Mouse (Mus musculus) lung, embryonic 16.5 days (tissue): ENCODE measurements around the gene Hdac1. TPM values are rescaled to one million over a fixed set of nuclear protein-coding genes. Genes with fewer than 3 reads are reported as not detected.

ENCODE experiments used
- ATAC-seq: fragments of 200-750 bp; cut with Nextera tagmentation; 2 replicates; pipeline ENCODE4 v1.8.0; 2017; ENCODE audit warnings: low read depth, mild to moderate bottlenecking, moderate library complexity
- H3K27ac ChIP-seq: fragments of 300-500 bp; sonication (generic); 2 replicates; pipeline ENCODE4 v1.5.1; 2014; ENCODE audit warnings: mild to moderate bottlenecking, control low read depth, low read length
- H3K27me3 ChIP-seq: fragments of 300-500 bp; sonication (generic); 2 replicates; pipeline ENCODE4 v1.6.1; 2014; ENCODE audit warnings: low read depth, low read length, mixed read lengths; ENCODE audit not compliant: control insufficient read depth, insufficient read depth
- H3K36me3 ChIP-seq: fragments of 300-500 bp; sonication (generic); 2 replicates; pipeline ENCODE4 v1.6.1; 2014; ENCODE audit warnings: low read length; ENCODE audit not compliant: control insufficient read depth, insufficient read depth
- H3K4me1 ChIP-seq: fragments of 300-500 bp; sonication (generic); replicated peaks from 2 replicates; pipeline ENCODE4 v1.6.1; 2014; ENCODE audit warnings: low read length, mixed read lengths; ENCODE audit not compliant: control insufficient read depth, insufficient read depth
- H3K4me2 ChIP-seq: fragments of 300-500 bp; sonication (generic); 2 replicates; pipeline ENCODE4 v1.6.1; 2014; ENCODE audit warnings: low read depth, low read length, control low read depth
- H3K4me3 ChIP-seq: fragments of 300-500 bp; sonication (generic); 2 replicates; pipeline ENCODE4 v1.5.1; 2014; ENCODE audit warnings: mild to moderate bottlenecking, low read length, control low read depth
- H3K9ac ChIP-seq: fragments of 300-500 bp; sonication (generic); 2 replicates; pipeline ENCODE4 v1.6.1; 2014; ENCODE audit warnings: low read length, control low read depth
- H3K9me3 ChIP-seq: fragments of 300-500 bp; sonication (generic); 2 replicates; pipeline ENCODE4 v1.6.1; 2016; ENCODE audit warnings: low read length; ENCODE audit not compliant: control insufficient read depth
- WGBS: fragments of 180-500 bp; shearing (Covaris S2); extraction: QIAGEN DNeasy Blood & Tissue Kit; methylation state at CpG from one replicate; pipeline ENCODE4 v1.1.7; 2014; 5-methylcytosine and 5-hydroxymethylcytosine counted together
- polyA plus RNA-seq: library from polyadenylated mRNA; unstranded; fragments of >200 nt; fragmentation: Nextera tagmentation; extraction: Ambion mirVana; gene quantifications from 2 replicates; pipeline ENCODE4 v1.2.1, GENCODE M21; 2015

The Hdac1 gene
- polyA plus RNA-seq, 1 experiment from 2014 or later = 247 TPM

DNA sequence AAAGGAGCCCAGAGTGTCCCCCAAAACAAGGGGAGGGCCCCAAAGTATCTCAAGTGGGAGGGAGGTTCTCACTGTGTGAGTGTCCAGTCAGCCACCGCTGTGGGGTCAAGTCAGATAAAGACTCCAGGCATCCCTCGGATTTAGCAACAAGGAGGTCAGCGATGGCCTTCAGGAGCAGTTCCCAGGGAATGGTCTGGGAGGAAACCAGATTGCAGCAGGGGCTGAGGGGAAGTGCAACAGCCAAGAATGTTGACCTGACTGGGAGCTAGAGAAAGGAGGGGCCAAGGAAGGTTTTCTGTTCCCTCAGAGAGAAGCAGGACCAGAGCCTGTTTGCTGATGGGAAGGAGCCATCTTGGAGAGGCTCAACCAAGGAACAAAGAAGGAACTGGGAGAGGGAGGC lies 43.6 kb downstream of the Hdac1 start:
- Histone ChIP-seq H3K4me1 (peaks cover 35% of the 10 kb centered on the region), H3K27ac (no peak overlapping the region), H3K4me2 (no peak overlapping the region), H3K9me3 (no peaks in the 10 kb centered on the region), H3K27me3 (no peaks in the 10 kb centered on the region), H3K4me3 (no peak overlapping the region), H3K36me3 (no peaks in the 10 kb centered on the region), H3K9ac (no peak overlapping the region)
- 47% methylated on average over 3 of the region's 3 CpGs for WGBS
- no peak for ATAC-seq

DNA sequence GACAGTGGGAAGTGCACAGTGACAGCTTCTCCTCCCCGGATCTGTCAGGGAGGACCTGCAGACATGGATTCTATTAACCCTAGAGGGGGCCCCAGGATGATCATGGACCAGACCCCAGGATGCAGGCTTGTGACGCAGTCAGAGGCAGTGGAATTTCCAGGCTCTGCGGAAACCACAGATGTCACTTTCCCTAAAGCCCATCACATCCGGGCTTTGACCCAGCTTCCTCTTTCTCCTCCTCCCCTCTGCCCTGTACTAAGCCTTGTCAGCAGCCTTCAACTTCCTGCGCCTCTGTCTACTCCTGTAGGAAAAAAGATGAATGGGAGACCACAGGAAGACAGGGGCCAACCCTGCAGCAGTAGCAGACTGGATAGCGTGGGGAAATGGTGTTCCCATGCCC lies 45.9 kb downstream of the Hdac1 start:
- Histone ChIP-seq H3K9me3 (no peaks in the 10 kb centered on the region), H3K27me3 (peaks cover 4% of the 10 kb centered on the region), H3K36me3 (no peaks in the 10 kb centered on the region), H3K9ac (no peak overlapping the region), H3K27ac (peak overlapping the region; percentile 77), H3K4me1 (peaks cover 24% of the 10 kb centered on the region), H3K4me3 (no peak overlapping the region), H3K4me2 (peak overlapping the region; percentile 14; the same call in 1 of the 2 replicates)
- ATAC-seq = peak; percentile 8
- WGBS = 43% methylated on average over 6 of the region's 6 CpGs

DNA sequence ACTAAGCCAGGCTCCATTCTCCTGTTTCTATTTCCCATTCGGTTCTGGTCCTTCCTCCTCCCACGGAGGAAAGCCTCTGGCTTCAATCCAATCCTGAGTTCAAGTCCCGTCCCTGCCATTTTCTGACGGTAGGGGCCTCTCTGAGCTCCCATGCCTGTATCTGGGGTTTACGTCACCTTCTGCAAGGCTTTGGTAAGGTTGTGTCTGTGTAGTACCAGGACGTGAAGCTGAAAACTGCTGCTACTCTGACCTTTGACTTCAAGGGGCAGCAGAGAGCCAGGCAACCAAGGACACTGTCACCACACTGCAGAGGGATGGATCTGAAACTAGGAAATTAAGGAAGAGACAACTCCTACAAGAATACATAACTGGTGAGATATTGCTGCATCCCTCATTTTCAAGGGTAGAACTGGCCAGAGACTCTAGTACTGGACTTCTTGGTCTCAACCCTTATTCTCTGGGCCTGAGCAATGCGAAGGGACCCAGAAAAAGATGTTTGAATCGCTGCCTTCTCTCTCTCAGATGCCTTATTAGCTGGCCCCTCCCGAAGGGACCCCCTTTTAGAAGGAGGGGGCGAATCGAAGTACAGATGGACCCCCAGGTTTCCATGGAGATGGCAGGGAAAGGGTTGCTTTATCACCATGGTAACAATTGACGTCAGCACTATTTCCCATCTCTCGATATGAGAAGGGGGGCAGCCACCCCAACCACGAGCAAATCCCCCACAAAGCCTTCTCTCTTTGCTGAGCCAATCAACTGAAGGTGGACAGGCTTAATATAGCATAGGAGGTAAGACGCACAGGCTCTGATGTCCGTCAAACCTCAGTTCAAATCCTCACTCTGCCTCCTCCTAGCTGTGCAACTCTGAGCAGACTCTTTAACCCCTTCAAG lies 46.6 kb downstream of the Hdac1 start:
- H3K27me3 ChIP-seq = peaks cover 10% of the 10 kb centered on the region
- 31% methylated on average over 16 of the region's 16 CpGs for WGBS
- ATAC-seq = no peak
- peaks cover 27% of the 10 kb centered on the region for H3K4me1 ChIP-seq
- no peaks in the 10 kb centered on the region for H3K36me3 ChIP-seq
- peak overlapping the region; percentile 14; the same call in 1 of the 2 replicates for H3K4me2 ChIP-seq
- no peaks in the 10 kb centered on the region for H3K9me3 ChIP-seq
- H3K4me3 ChIP-seq = no peak overlapping the region
- no peak overlapping the region for H3K9ac ChIP-seq
- H3K27ac ChIP-seq = peak overlapping the region; percentile 77

DNA sequence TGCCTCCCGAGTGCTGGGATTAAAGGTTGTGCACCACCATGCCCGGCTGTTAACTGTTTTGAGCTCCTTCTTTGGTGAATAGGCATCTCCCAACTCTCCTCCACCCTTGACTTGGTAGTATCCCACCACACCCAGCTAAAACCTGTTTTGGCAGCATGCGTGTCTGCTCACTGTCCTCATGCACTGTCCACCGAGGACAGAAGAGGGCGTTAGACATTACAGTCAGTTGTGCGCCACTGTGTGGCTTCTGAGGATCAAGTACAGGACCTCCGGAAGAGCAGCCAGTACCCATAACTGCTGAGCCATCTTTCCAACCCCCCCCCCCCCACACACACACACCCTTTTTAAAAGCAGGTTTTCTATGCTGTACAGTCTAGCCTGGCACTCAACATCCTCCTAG lies 47.8 kb downstream of the Hdac1 start:
- no peak for ATAC-seq
- H3K9me3 ChIP-seq = no peaks in the 10 kb centered on the region
- H3K4me1 ChIP-seq = peaks cover 24% of the 10 kb centered on the region
- H3K27me3 ChIP-seq = peaks cover 13% of the 10 kb centered on the region
- H3K36me3 ChIP-seq = no peaks in the 10 kb centered on the region
- 70% methylated on average over 7 of the region's 7 CpGs for WGBS
- H3K4me2 ChIP-seq = no peak overlapping the region
- no peak overlapping the region for H3K27ac ChIP-seq
- no peak overlapping the region for H3K4me3 ChIP-seq
- H3K9ac ChIP-seq = no peak overlapping the region

DNA sequence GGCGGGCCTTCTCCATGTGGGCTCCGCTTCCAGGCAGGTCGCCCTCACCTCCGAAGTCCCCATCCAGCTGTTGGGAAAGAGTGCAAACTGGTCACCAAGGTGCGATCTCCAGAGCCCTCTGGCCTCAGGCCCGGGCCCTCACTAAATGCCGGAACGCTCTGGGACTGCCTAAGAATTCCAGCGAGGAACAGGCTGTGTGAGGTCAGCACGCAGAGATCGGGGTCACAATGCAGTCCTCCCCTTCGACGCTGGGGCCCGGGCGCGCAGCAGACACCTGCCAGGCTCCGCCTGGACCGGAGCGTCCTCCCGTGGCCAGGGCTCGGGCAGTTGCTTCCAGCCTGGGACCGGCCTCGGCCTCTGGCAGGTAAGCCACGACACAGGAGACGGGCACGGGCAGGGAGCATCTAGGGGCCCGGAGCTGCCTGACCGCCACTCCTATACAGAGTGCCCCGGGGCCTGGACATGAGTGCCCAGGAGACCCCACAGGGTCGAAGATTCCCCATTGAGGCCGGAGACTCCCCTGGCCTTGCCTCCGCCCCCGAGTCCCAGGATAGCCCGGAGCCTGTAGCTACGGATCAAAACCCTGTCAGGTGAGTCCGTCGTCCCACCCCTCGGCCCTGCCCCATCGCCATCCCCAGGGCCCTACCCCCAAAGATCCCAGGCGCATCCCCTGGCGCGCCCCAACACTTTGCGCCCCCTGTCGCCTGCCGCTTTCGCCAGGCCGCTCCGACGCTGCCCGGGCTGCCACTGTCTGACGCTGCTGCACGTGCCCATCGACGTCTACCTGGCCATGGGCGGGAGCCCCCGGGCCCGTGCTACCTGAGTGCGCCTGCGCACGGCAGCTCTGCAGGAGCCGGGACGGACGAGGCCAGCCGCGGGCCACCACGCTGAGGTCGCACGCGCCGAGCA lies 51.3 kb downstream of the Hdac1 start, which contains the start of the genes Tssk3 and Fam229a:
Gene Tssk3, minus strand, starts transcription at position 51 of the 909 bp plus-strand sequence.
Gene Fam229a, plus strand, starts transcription at position 219 of the 909 bp plus-strand sequence.
- H3K36me3 ChIP-seq = peaks cover 10% of the 10 kb centered on the region; the same call in 1 of the 2 replicates
- 7% methylated on average over 70 of the region's 70 CpGs for WGBS
- H3K4me1 ChIP-seq = peaks cover 14% of the 10 kb centered on the region
- H3K4me3 ChIP-seq = peak within 1 kb of the TSS; percentile 43
- H3K27me3 ChIP-seq = peaks cover 13% of the 10 kb centered on the region
- no peak within 1 kb of the TSS for H3K27ac ChIP-seq
- peak within 1 kb of the TSS; percentile 39 for H3K9ac ChIP-seq
- peak; percentile 61 for ATAC-seq
- no peaks in the 10 kb centered on the region for H3K9me3 ChIP-seq
- H3K4me2 ChIP-seq = peak within 1 kb of the TSS; percentile 66

DNA sequence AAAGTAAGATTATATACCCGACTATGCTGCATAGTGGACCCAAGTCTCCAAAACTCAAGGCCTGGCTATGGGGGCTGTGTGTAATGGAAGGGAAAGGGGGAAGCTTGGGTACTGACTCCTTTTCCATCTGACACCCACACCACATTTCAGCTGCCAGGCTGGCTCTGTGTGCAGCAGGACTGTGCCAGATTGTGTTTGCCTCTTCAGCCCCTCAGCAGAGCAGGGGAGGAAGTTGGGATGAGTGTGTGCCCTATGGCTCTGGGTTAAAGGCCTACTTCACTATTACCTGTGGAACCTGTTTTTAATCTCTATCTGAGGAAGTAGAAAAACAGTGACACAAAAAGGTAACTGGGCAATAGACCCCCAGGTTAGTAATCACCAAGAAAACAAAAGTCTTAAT lies 61.4 kb downstream of the Hdac1 start:
- H3K9ac ChIP-seq = no peak overlapping the region
- H3K27ac ChIP-seq = no peak overlapping the region
- H3K27me3 ChIP-seq = no peaks in the 10 kb centered on the region
- no peak for ATAC-seq
- H3K9me3 ChIP-seq = no peaks in the 10 kb centered on the region
- WGBS = 93% methylated on average over 1 of the region's 1 CpGs
- H3K4me2 ChIP-seq = no peak overlapping the region
- no peaks in the 10 kb centered on the region for H3K4me1 ChIP-seq
- H3K4me3 ChIP-seq = no peak overlapping the region
- peaks cover 17% of the 10 kb centered on the region for H3K36me3 ChIP-seq

DNA sequence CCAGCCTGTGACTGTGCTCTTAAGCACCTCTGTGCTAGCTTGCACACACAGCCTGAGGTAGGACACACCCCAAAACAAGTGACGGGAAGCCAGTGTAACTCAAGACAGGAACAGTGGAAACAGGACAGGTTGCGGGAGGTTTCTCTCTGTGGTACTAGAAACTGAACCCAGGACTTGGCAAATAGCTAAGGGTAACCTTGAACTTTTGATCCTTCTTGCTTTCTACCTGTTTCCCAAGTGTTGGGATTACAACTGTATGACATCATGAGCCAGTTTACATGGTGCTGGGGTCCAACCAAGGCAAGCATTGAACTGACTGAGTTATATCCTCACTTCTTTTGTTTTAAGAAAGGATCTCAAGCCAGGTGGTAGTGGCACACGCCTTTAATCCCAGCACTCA lies 62.6 kb downstream of the Hdac1 start:
- Histone ChIP-seq H3K4me3 (no peak overlapping the region), H3K9me3 (no peaks in the 10 kb centered on the region), H3K27ac (no peak overlapping the region), H3K36me3 (peaks cover 20% of the 10 kb centered on the region), H3K4me2 (no peak overlapping the region), H3K9ac (no peak overlapping the region), H3K27me3 (no peaks in the 10 kb centered on the region), H3K4me1 (no peaks in the 10 kb centered on the region)
- 89% methylated on average over 3 of the region's 3 CpGs for WGBS
- ATAC-seq = no peak

DNA sequence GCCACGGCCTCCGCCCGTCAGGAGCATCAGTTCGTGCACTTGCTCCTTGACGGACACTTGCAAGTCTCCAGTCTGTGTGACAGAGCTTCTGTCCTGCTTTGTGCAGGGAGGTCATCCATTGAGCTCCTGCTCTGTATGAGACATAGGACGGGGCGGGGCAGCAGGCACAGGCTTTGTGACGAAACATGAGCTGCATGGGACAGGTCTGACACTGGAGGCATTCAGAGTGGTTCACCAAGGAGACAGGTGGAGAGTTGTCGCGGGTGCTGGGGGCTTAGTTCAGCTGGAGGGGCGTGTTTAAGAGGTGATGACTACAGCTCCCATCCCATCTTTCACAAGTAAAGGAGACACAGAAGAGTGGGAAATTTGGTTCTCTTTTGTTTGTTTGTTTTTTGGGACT lies 66.5 kb downstream of the Hdac1 start:
- no peak for ATAC-seq
- no peaks in the 10 kb centered on the region for H3K9me3 ChIP-seq
- H3K9ac ChIP-seq = no peak overlapping the region
- H3K27me3 ChIP-seq = no peaks in the 10 kb centered on the region
- no peak overlapping the region for H3K27ac ChIP-seq
- peaks cover 42% of the 10 kb centered on the region for H3K36me3 ChIP-seq
- no peak overlapping the region for H3K4me2 ChIP-seq
- H3K4me1 ChIP-seq = no peaks in the 10 kb centered on the region
- H3K4me3 ChIP-seq = no peak overlapping the region
- 86% methylated on average over 11 of the region's 11 CpGs for WGBS
